Mouse (Mus musculus) midbrain, postnatal 0 days (tissue): ENCODE data around the gene Shc2. TPM values are rescaled to one million over a fixed set of nuclear protein-coding genes. Genes with fewer than 3 reads are reported as not detected.

Experiments used
- ATAC-seq: fragments of 200-750 bp; cut with Nextera tagmentation; 2 replicates; pipeline ENCODE4 v1.8.0; 2017; ENCODE audit warnings: moderate number of reproducible peaks, mild to moderate bottlenecking, moderate TSS enrichment, moderate library complexity; ENCODE audit not compliant: low FRiP score
- DNase-seq: peaks from one replicate; pipeline ENCODE4 v3.0.0-alpha.2; 2015; ENCODE audit warnings: low spot score
- H3K27ac ChIP-seq: fragments of 300-500 bp; sonication (generic); 2 replicates; pipeline ENCODE4 v1.5.1; 2014; ENCODE audit warnings: low read depth, mild to moderate bottlenecking, low read length, mixed read lengths
- H3K27me3 ChIP-seq: fragments of 300-500 bp; sonication (generic); 2 replicates; pipeline ENCODE4 v1.6.1; 2014; ENCODE audit warnings: low read length, control low read depth, mixed read lengths; ENCODE audit not compliant: insufficient read depth
- H3K36me3 ChIP-seq: fragments of 300-500 bp; sonication (generic); 2 replicates; pipeline ENCODE4 v1.6.1; 2014; ENCODE audit warnings: low read length, control low read depth, mixed read lengths; ENCODE audit not compliant: insufficient read depth
- H3K4me1 ChIP-seq: fragments of 300-500 bp; sonication (generic); 2 replicates; pipeline ENCODE4 v1.6.1; 2014; ENCODE audit warnings: mild to moderate bottlenecking, control low read depth, antibody characterized with exemption, low read length, mixed read lengths; ENCODE audit not compliant: insufficient read depth
- H3K4me2 ChIP-seq: fragments of 300-500 bp; sonication (generic); 2 replicates; pipeline ENCODE4 v1.6.1; 2014; ENCODE audit warnings: low read depth, mild to moderate bottlenecking, low read length, mixed read lengths; ENCODE audit not compliant: poor library complexity, severe bottlenecking
- H3K4me3 ChIP-seq: fragments of 300-500 bp; sonication (generic); 2 replicates; pipeline ENCODE4 v1.5.1; 2014; ENCODE audit warnings: low read depth, mild to moderate bottlenecking, low read length, moderate library complexity
- H3K9ac ChIP-seq: fragments of 300-500 bp; sonication (generic); replicated peaks from 2 replicates; pipeline ENCODE4 v1.6.1; 2014; ENCODE audit warnings: mild to moderate bottlenecking, low read length, moderate library complexity, mixed read lengths; ENCODE audit not compliant: poor library complexity, severe bottlenecking
- H3K9me3 ChIP-seq: fragments of 300-500 bp; sonication (generic); 2 replicates; pipeline ENCODE4 v1.6.1; 2016; ENCODE audit warnings: low read length, control low read depth
- CTCF ChIP-seq: IDR thresholded peaks from 2 replicates; pipeline ENCODE4 v1.5.1; 2016; ENCODE audit warnings: antibody characterized with exemption, mild to moderate bottlenecking
- WGBS: fragments of 180-500 bp; shearing (Covaris S2); extraction: QIAGEN DNeasy Blood & Tissue Kit; methylation state at CpG from one replicate; pipeline ENCODE4 v1.1.7; 2014; 5-methylcytosine and 5-hydroxymethylcytosine counted together
- polyA plus RNA-seq: library from polyadenylated mRNA; unstranded; fragments of >200 nt; fragmentation: Nextera tagmentation; extraction: Ambion mirVana; gene quantifications from 2 replicates; pipeline ENCODE4 v1.2.1, GENCODE M21; 2015
- total RNA-seq: library from RNA; depleted of rRNA; stranded (reverse); fragments of >200 nt; gene quantifications from 2 replicates; pipeline ENCODE4 v1.2.3, GENCODE M21; 2014; rRNA removed

Gene Shc2
- total and polyA plus RNA-seq, 2 experiments from 2014 or later: 26.2 to 74.5 TPM

- no peak for TF ChIP-seq CTCF
- DNase-seq (no peak), ATAC-seq (no peak)
- H3K4me3 ChIP-seq: no peak overlapping the region
- H3K9ac ChIP-seq: no peak overlapping the region
- H3K4me1 ChIP-seq: no peaks in the 10 kb centered on the region
- no peak overlapping the region for H3K27ac ChIP-seq
- H3K4me2 ChIP-seq: no peak overlapping the region
- no peaks in the 10 kb centered on the region for H3K36me3 ChIP-seq
- WGBS: 90% methylated on average over 2 of the region's 2 CpGs
- H3K9me3 ChIP-seq: peaks cover 3% of the 10 kb centered on the region; the same call in 1 of the 2 replicates
- no peaks in the 10 kb centered on the region for H3K27me3 ChIP-seq
Measured at GRCm38 (mm10) chr10:79571314-79571713, 66.4 kb downstream of the Shc2 start.

- Histone ChIP-seq H3K4me3 (no peak overlapping the region), H3K9ac (no peak overlapping the region), H3K36me3 (no peaks in the 10 kb centered on the region), H3K27ac (no peak overlapping the region), H3K4me1 (no peaks in the 10 kb centered on the region), H3K4me2 (no peak overlapping the region), H3K9me3 (peaks cover 6% of the 10 kb centered on the region; the same call in 1 of the 2 replicates), H3K27me3 (no peaks in the 10 kb centered on the region)
- no peak for DNase-seq
- no peak for ATAC-seq
- no peak for TF ChIP-seq CTCF
- WGBS: 92% methylated on average over 5 of the region's 5 CpGs
Measured at GRCm38 (mm10) chr10:79569921-79570320, 67.8 kb downstream of the Shc2 start.

Other genes starting within 250 kb of the Shc2 start
- not detected in 2 replicates for gene Vmn2r83, start 169.2 kb downstream of the Shc2 start, total RNA-seq
- not detected in 2 replicates for gene Vmn2r83, start 169.2 kb downstream of the Shc2 start, polyA plus RNA-seq
- 34.6 and 56.9 TPM in 2 replicates for gene Plpp2, start 104.1 kb downstream of the Shc2 start, total RNA-seq
- gene Plpp2, start 104.1 kb downstream of the Shc2 start, polyA plus RNA-seq: 22.7 and 25.6 TPM in 2 replicates
- 95.6 and 98.8 TPM in 2 replicates for gene Mier2, start 82.7 kb downstream of the Shc2 start, total RNA-seq
- 43.3 and 46.6 TPM in 2 replicates for gene Mier2, start 82.7 kb downstream of the Shc2 start, polyA plus RNA-seq
- not detected in 2 replicates for gene Theg, start 50.6 kb downstream of the Shc2 start, total RNA-seq
- gene Theg, start 50.6 kb downstream of the Shc2 start, polyA plus RNA-seq: not detected in 2 replicates
- gene C2cd4c, start 23.9 kb downstream of the Shc2 start, total RNA-seq: 43.6 and 45.2 TPM in 2 replicates
- 1.7 and 1.8 TPM in 2 replicates for gene C2cd4c, start 23.9 kb downstream of the Shc2 start, polyA plus RNA-seq
- 2.3 TPM in 1 of 2 replicates, not detected in the other for gene Odf3l2, start 7.8 kb upstream of the Shc2 start, total RNA-seq
- gene Odf3l2, start 7.8 kb upstream of the Shc2 start, polyA plus RNA-seq: 1.6 and 2.1 TPM in 2 replicates
- 1.7 and 1.9 TPM in 2 replicates for gene Madcam1, start 26.6 kb upstream of the Shc2 start, total RNA-seq
- gene Madcam1, start 26.6 kb upstream of the Shc2 start, polyA plus RNA-seq: 1.3 and 1.6 TPM in 2 replicates
- 80.9 and 85.9 TPM in 2 replicates for gene Tpgs1, start 31.5 kb upstream of the Shc2 start, total RNA-seq
- gene Tpgs1, start 31.5 kb upstream of the Shc2 start, polyA plus RNA-seq: 139 and 146 TPM in 2 replicates
- 65.8 and 99.4 TPM in 2 replicates for gene Cdc34, start 44.3 kb upstream of the Shc2 start, total RNA-seq
- gene Cdc34, start 44.3 kb upstream of the Shc2 start, polyA plus RNA-seq: 72.5 and 75.2 TPM in 2 replicates
- 0.66 and 0.85 TPM in 2 replicates for gene Gzmm, start 51.1 kb upstream of the Shc2 start, total RNA-seq
- gene Gzmm, start 51.1 kb upstream of the Shc2 start, polyA plus RNA-seq: 1.2 and 1.4 TPM in 2 replicates
- 1,054 and 1,082 TPM in 2 replicates for gene Bsg, start 66.6 kb upstream of the Shc2 start, total RNA-seq
- 1,042 and 1,135 TPM in 2 replicates for gene Bsg, start 66.6 kb upstream of the Shc2 start, polyA plus RNA-seq
- gene Hcn2, start 78.7 kb upstream of the Shc2 start, total RNA-seq: 60.9 and 66.1 TPM in 2 replicates
- gene Hcn2, start 78.7 kb upstream of the Shc2 start, polyA plus RNA-seq: 5.0 TPM in 2 replicates
- 42.0 and 43.2 TPM in 2 replicates for gene Polrmt, start 108.7 kb upstream of the Shc2 start, total RNA-seq
- 32.5 and 37.4 TPM in 2 replicates for gene Polrmt, start 108.7 kb upstream of the Shc2 start, polyA plus RNA-seq
- 1.7 and 2.2 TPM in 2 replicates for gene Fgf22, start 117.2 kb upstream of the Shc2 start, total RNA-seq
- 3.1 and 4.0 TPM in 2 replicates for gene Fgf22, start 117.2 kb upstream of the Shc2 start, polyA plus RNA-seq
- gene Rnf126, start 129.0 kb upstream of the Shc2 start, total RNA-seq: 79.6 and 107 TPM in 2 replicates
- gene Rnf126, start 129.0 kb upstream of the Shc2 start, polyA plus RNA-seq: 121 and 134 TPM in 2 replicates
- gene Fstl3, start 139.4 kb upstream of the Shc2 start, total RNA-seq: 3.3 and 3.4 TPM in 2 replicates
- 3.0 and 3.9 TPM in 2 replicates for gene Fstl3, start 139.4 kb upstream of the Shc2 start, polyA plus RNA-seq
- 1.1 TPM in 1 of 2 replicates, not detected in the other for gene Prss57, start 153.0 kb upstream of the Shc2 start, total RNA-seq
- 0.09 and 0.25 TPM in 2 replicates for gene Prss57, start 153.0 kb upstream of the Shc2 start, polyA plus RNA-seq
- 161 and 165 TPM in 2 replicates for gene Palm, start 155.7 kb upstream of the Shc2 start, total RNA-seq
- 302 and 308 TPM in 2 replicates for gene Palm, start 155.7 kb upstream of the Shc2 start, polyA plus RNA-seq
- 0.24 TPM in 1 of 2 replicates, not detected in the other for gene Misp, start 183.1 kb upstream of the Shc2 start, total RNA-seq
- 0.18 and 0.27 TPM in 2 replicates for gene Misp, start 183.1 kb upstream of the Shc2 start, polyA plus RNA-seq
- gene Ptbp1, start 216.5 kb upstream of the Shc2 start, total RNA-seq: 114 and 119 TPM in 2 replicates
- 46.2 and 49.7 TPM in 2 replicates for gene Ptbp1, start 216.5 kb upstream of the Shc2 start, polyA plus RNA-seq
- 5.9 and 7.5 TPM in 2 replicates for gene Prtn3, start 236.6 kb upstream of the Shc2 start, total RNA-seq
- gene Prtn3, start 236.6 kb upstream of the Shc2 start, polyA plus RNA-seq: 11.7 and 14.6 TPM in 2 replicates
- gene Plppr3, start 236.7 kb upstream of the Shc2 start, total RNA-seq: 494 and 539 TPM in 2 replicates
- gene Plppr3, start 236.7 kb upstream of the Shc2 start, polyA plus RNA-seq: 350 and 358 TPM in 2 replicates
- gene Elane, start 248.3 kb upstream of the Shc2 start, total RNA-seq: not detected in 2 replicates
- not detected in 2 replicates for gene Elane, start 248.3 kb upstream of the Shc2 start, polyA plus RNA-seq